Mouse (Mus musculus): Measurements from ENCODE around the gene Chic2. TPM values are rescaled to one million over a fixed set of nuclear protein-coding genes. Genes with fewer than 3 reads are reported as not detected.

Chic2 gene
- polyA plus RNA-seq, 1 experiment = 29.4 TPM

GRCm38 (mm10) chr5:74980574-74980973 is 64.0 kb downstream of the Chic2 start:
- Histone ChIP-seq H3K4me3 (ENCODE audit: insufficient read depth, low read length) (no peak overlapping the region), H3K4me1 (ENCODE audit: control insufficient read depth, insufficient read depth, low read length) (no peaks in the 10 kb centered on the region)

GRCm38 (mm10) chr5:74980154-74980553 is 64.4 kb downstream of the Chic2 start:
- Histone ChIP-seq H3K27ac (ENCODE audit: insufficient read depth, low read length) (no peak overlapping the region), H3K4me1 (ENCODE audit: control insufficient read depth, insufficient read depth, low read length) (no peaks in the 10 kb centered on the region), H3K4me3 (ENCODE audit: insufficient read depth, low read length) (no peak overlapping the region)
- no peak for TF ChIP-seq CTCF (IDR thresholded peaks at IDR 0.05; ENCODE audit: borderline replicate concordance, insufficient read depth, low read length)
- TF ChIP-seq POLR2A (IDR thresholded peaks at IDR 0.05; ENCODE audit: low read depth, low read length) = no peak

More at GRCm38 (mm10) chr5:74980574-74980973, 64.0 kb downstream of the Chic2 start:
- H3K27ac ChIP-seq (ENCODE audit: insufficient read depth, low read length) = no peak overlapping the region
- TF ChIP-seq CTCF (IDR thresholded peaks at IDR 0.05; ENCODE audit: borderline replicate concordance, insufficient read depth, low read length) = no peak
- TF ChIP-seq POLR2A (IDR thresholded peaks at IDR 0.05; ENCODE audit: low read depth, low read length) = no peak

- TF ChIP-seq CTCF (IDR thresholded peaks at IDR 0.05; ENCODE audit: borderline replicate concordance, insufficient read depth, low read length) (no peak), POLR2A (IDR thresholded peaks at IDR 0.05; ENCODE audit: low read depth, low read length) (no peak)
- no peak overlapping the region for H3K4me3 ChIP-seq (ENCODE audit: insufficient read depth, low read length)
- H3K27ac ChIP-seq (ENCODE audit: insufficient read depth, low read length) = no peak overlapping the region
- H3K4me1 ChIP-seq (ENCODE audit: control insufficient read depth, insufficient read depth, low read length) = 0 out of 2 replicates have a peak, but pooled peaks cover 3% of the 10 kb centered on the region
Measured at GRCm38 (mm10) chr5:74979586-74979985, 65.0 kb downstream of the Chic2 start.

GRCm38 (mm10) chr5:74975507-74975906 is 69.1 kb downstream of the Chic2 start:
- Histone ChIP-seq H3K4me3 (ENCODE audit: insufficient read depth, low read length) (no peak overlapping the region), H3K27ac (ENCODE audit: insufficient read depth, low read length) (no peak overlapping the region), H3K4me1 (ENCODE audit: control insufficient read depth, insufficient read depth, low read length) (peaks cover 9% of the 10 kb centered on the region; the same call in 1 of the 2 replicates)
- TF ChIP-seq POLR2A (IDR thresholded peaks at IDR 0.05; ENCODE audit: low read depth, low read length) (no peak), CTCF (IDR thresholded peaks at IDR 0.05; ENCODE audit: borderline replicate concordance, insufficient read depth, low read length) (no peak)

- H3K27ac ChIP-seq (ENCODE audit: insufficient read depth, low read length) = peak overlapping the region; percentile 86
- H3K4me3 ChIP-seq (ENCODE audit: insufficient read depth, low read length) = no peak overlapping the region
- peaks cover 9% of the 10 kb centered on the region; the same call in 1 of the 2 replicates for H3K4me1 ChIP-seq (ENCODE audit: control insufficient read depth, insufficient read depth, low read length)
- TF ChIP-seq CTCF (IDR thresholded peaks at IDR 0.05; ENCODE audit: borderline replicate concordance, insufficient read depth, low read length) (no peak), POLR2A (IDR thresholded peaks at IDR 0.05; ENCODE audit: low read depth, low read length) (no peak)
Measured at GRCm38 (mm10) chr5:74974726-74975411, 69.7 kb downstream of the Chic2 start.

GRCm38 (mm10) chr5:74974061-74974581 is 70.5 kb downstream of the Chic2 start:
- Histone ChIP-seq H3K4me1 (ENCODE audit: control insufficient read depth, insufficient read depth, low read length) (peaks cover 9% of the 10 kb centered on the region; the same call in 1 of the 2 replicates), H3K4me3 (ENCODE audit: insufficient read depth, low read length) (no peak overlapping the region), H3K27ac (ENCODE audit: insufficient read depth, low read length) (peak overlapping the region; percentile 86)
- peak; percentile 37 for TF ChIP-seq POLR2A (IDR thresholded peaks at IDR 0.05; ENCODE audit: low read depth, low read length)
- no peak for TF ChIP-seq CTCF (IDR thresholded peaks at IDR 0.05; ENCODE audit: borderline replicate concordance, insufficient read depth, low read length)

GRCm38 (mm10) chr5:74971418-74971817 is 73.2 kb downstream of the Chic2 start:
- Histone ChIP-seq H3K4me3 (ENCODE audit: insufficient read depth, low read length) (no peak overlapping the region), H3K4me1 (ENCODE audit: control insufficient read depth, insufficient read depth, low read length) (peaks cover 9% of the 10 kb centered on the region), H3K27ac (ENCODE audit: insufficient read depth, low read length) (no peak overlapping the region)
- no peak for TF ChIP-seq CTCF (IDR thresholded peaks at IDR 0.05; ENCODE audit: borderline replicate concordance, insufficient read depth, low read length)
- TF ChIP-seq POLR2A (IDR thresholded peaks at IDR 0.05; ENCODE audit: low read depth, low read length) = no peak

- H3K4me1 ChIP-seq (ENCODE audit: control insufficient read depth, insufficient read depth, low read length) = peaks cover 4% of the 10 kb centered on the region
- TF ChIP-seq POLR2A (IDR thresholded peaks at IDR 0.05; ENCODE audit: low read depth, low read length) = no peak
- no peak for TF ChIP-seq CTCF (IDR thresholded peaks at IDR 0.05; ENCODE audit: borderline replicate concordance, insufficient read depth, low read length)
- no peak overlapping the region for H3K27ac ChIP-seq (ENCODE audit: insufficient read depth, low read length)
- no peak overlapping the region for H3K4me3 ChIP-seq (ENCODE audit: insufficient read depth, low read length)
Measured at GRCm38 (mm10) chr5:74969341-74969740, 75.2 kb downstream of the Chic2 start.

GRCm38 (mm10) chr5:74967882-74968281 is 76.7 kb downstream of the Chic2 start:
- Histone ChIP-seq H3K4me1 (ENCODE audit: control insufficient read depth, insufficient read depth, low read length) (no peaks in the 10 kb centered on the region; the same call in 1 of the 2 replicates), H3K4me3 (ENCODE audit: insufficient read depth, low read length) (no peak overlapping the region), H3K27ac (ENCODE audit: insufficient read depth, low read length) (no peak overlapping the region)
- TF ChIP-seq CTCF (IDR thresholded peaks at IDR 0.05; ENCODE audit: borderline replicate concordance, insufficient read depth, low read length) = no peak
- TF ChIP-seq POLR2A (IDR thresholded peaks at IDR 0.05; ENCODE audit: low read depth, low read length) = no peak

GRCm38 (mm10) chr5:74966891-74967290 is 77.7 kb downstream of the Chic2 start:
- TF ChIP-seq CTCF (IDR thresholded peaks at IDR 0.05; ENCODE audit: borderline replicate concordance, insufficient read depth, low read length) (no peak), POLR2A (IDR thresholded peaks at IDR 0.05; ENCODE audit: low read depth, low read length) (no peak)
- Histone ChIP-seq H3K4me1 (ENCODE audit: control insufficient read depth, insufficient read depth, low read length) (peaks cover 2% of the 10 kb centered on the region; the same call in 1 of the 2 replicates), H3K27ac (ENCODE audit: insufficient read depth, low read length) (no peak overlapping the region), H3K4me3 (ENCODE audit: insufficient read depth, low read length) (no peak overlapping the region)

Measured in embryonic fibroblast, embryonic 13.5 days (primary cell).